Mouse (Mus musculus) left cerebral cortex, adult 18-20 months (tissue): ENCODE results near the gene Rnls. TPM values are rescaled to one million over a fixed set of nuclear protein-coding genes. Genes with fewer than 3 reads are reported as not detected.

Source experiments
- DNase-seq, 2 experiments: peaks; one replicate each; pipeline ENCODE4 v3.0.0; 2021 to 2022; ENCODE audit warnings: low spot score in 2 of 2, mixed read lengths in 1 of 2
- total RNA-seq, 2 experiments: library from RNA; stranded (reverse); gene quantifications; 2 replicates each; pipeline ENCODE4 v1.2.3; 2021

Gene Rnls
- total RNA-seq, 2 experiments from 2014 or later: 1.1 to 1.9 TPM

GRCm38 (mm10) chr19:33264224-33264993 is 127.7 kb downstream of the Rnls start:
- no peak for DNase-seq

- DNase-seq: no peak
Observed at GRCm38 (mm10) chr19:33262421-33262820, 129.7 kb downstream of the Rnls start.

DNA sequence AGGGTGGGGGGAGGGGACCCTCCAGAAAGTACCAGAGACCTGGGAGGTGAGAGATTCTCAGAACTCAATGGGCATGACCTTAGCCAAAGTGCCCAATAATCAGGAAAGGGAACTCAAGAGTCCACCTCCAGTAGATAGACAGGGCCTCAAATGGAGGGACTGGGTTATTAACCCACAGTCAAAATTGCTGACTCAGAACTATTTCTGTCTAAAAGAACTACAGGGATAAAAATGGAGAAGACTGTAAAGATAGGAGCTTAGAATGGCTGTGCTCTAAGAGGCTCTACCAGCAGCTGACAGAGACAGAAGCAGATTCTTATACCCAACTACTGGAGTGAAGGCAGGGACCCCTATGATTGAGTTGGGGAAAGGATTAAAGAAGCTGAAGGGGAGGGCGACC is 132.9 kb downstream of the Rnls start:
- no peak for DNase-seq

- DNase-seq: peak in 1 of 2 experiments; percentile 19
Observed at GRCm38 (mm10) chr19:33253893-33254292, 138.2 kb downstream of the Rnls start.

- peak; percentile 62 to 67 for DNase-seq
Observed at GRCm38 (mm10) chr19:33252226-33252625, 139.9 kb downstream of the Rnls start.

- DNase-seq: no peak
Observed at GRCm38 (mm10) chr19:33244196-33244595, 147.9 kb downstream of the Rnls start.

DNA sequence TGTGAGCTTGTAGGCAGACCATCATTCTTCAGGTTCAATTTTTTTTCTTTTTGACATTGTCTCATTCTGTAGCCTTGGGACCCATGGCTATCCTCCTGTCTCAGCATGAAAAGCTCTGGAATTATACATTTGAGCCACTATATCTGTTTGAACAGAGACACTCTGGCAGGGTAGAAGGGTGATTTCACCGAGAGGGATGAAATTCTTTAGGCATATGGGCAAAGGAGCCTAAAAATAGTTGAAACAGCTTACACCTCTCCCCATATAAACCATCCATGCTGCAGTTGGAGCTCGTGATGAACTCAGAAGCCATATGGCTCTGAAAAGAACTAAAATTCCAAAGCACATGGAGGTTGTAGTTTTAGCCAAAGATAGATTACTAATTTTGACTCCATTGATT is 151.7 kb downstream of the Rnls start:
- DNase-seq: peak; percentile 33 to 37

DNA sequence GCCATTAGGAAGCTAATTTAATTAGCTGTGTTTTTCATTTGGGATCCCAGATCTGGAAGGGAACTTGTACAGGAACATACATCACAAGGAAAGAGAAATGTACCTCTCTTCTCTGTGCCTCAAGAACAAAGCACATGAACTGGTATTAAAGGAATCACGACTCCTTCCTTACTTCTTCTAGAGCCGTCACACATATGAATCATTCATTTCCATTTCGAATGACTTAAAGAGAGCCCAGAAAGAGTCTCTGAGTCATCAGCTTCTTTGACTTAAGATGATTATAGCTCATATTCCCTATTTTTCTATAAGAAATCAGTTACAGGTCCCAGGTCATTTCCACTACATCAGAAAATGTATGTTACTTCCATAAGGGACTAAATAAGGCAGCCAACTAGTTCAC is 159.2 kb downstream of the Rnls start:
- no peak for DNase-seq

DNA sequence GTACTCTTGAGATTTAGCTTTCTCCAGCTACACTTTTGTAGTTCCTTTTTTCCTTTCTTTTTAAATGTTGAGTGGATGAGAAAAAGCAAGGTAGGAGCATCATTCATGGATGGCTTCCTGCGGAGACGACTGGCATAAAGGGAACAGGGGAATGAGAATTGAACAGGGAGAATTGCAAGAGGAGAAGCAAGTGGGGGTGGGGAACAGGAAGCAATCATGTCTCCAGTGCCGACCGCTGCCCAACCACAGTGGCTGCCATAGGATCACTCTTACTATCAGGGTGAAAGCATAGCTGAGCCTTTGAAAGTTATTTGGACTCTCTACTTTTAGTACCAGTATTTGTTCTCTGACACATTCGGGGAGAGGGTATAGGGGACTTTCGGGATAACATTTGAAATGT is 160.8 kb downstream of the Rnls start:
- DNase-seq: no peak

- peak; percentile 58 to 72 for DNase-seq
Observed at GRCm38 (mm10) chr19:33227004-33227403, 165.1 kb downstream of the Rnls start.

DNA sequence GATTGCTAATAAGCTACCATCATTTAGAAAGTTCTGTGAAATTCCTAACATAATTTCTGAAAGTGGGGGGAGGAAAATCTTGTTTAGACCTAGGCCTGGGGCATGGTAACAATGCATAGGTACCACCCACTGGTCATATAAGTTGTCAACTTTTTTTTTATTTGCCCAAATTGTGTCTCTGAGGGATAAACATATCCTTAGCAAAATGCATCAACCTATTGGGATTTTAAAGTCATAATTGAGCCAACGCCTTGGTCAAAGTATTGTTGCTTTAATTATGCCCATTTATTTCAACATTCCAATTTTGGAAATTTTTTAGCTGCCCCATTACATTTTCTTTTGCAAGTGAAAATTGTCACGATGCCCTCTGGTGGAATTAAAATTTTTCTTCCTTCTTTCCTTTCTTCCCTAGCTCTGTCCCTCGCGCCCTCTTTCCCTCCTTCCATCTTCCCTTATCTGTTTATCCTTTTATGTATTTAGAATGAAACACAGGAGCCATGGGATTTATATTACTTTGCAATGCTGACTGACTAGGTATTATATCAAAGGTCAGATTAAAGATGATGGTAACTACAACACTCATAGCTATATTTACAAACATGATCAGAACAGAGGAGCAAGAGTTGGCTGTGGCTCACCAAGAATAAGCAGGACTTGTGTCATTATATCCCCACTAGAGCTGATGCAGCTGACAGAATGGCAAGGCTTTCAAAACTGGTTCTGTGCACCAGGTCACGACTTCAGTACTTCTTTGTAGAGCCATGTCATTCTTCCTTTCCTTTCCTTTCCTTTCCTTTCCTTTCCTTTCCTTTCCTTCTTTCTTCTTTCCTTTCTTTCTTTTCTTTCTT is 166.0 kb downstream of the Rnls start:
- no peak for DNase-seq

DNA sequence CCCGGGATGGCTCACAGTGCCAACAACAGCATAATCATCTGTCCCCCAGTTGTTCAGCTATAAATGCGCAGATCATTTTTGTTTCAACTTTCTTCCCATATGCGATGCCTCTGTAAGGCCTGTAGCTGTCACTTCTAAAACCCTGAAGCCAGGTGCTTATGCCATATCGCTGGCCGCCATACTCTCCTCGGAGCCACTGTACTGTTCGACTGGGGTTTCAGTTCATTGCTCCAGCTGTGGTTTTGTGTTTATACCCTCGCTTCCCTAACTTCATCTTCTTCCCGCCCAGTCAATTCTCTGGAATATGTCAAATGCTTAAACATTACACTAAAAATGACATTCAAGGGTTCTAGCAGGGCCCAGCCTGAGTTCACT is 167.1 kb downstream of the Rnls start:
- DNase-seq: no peak

DNA sequence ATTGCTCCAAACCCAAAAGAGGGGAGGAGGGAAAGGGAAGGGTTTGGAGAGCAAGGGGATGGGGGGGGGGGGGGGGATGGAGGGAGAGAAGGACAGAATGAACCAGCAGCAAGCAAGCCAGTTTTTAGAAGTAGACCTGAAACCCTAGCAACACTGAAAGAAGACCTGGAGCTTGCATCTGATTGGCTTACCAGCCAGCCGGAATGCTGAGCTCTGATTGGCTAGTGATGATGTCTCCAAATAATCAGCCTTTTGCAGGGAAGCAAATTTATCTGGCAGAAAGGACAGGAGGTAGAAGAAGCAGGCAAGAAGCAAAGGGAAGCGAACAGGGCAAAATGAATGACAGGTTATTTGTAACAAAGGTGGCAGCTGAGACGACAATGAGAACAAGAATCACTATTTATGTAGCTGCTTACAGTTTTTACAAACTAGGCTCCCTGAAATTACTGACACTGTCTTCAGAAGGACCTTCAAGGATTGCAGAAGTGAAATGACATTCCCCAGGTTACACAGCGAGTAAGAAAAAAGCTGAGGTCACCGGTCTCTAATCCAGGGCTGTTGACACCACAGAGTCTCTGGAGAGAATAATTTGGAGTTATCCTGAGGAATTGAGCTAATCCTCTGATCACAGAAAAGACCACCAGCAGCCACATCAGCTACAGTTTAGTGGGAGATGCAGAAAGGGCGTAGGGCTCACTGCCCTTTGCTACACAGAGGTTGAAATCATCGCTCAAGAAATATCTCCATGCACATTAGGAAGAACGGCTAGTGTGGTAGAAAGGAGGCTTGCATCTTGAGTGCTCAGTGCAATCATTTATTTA is 167.7 kb downstream of the Rnls start:
- peak; percentile 72 to 81 for DNase-seq

- no peak for DNase-seq
Observed at GRCm38 (mm10) chr19:33223766-33224165, 168.3 kb downstream of the Rnls start.

- DNase-seq: no peak
Observed at GRCm38 (mm10) chr19:33223276-33223675, 168.8 kb downstream of the Rnls start.

- DNase-seq: no peak
Observed at GRCm38 (mm10) chr19:33222595-33223223, 169.4 kb downstream of the Rnls start.

DNA sequence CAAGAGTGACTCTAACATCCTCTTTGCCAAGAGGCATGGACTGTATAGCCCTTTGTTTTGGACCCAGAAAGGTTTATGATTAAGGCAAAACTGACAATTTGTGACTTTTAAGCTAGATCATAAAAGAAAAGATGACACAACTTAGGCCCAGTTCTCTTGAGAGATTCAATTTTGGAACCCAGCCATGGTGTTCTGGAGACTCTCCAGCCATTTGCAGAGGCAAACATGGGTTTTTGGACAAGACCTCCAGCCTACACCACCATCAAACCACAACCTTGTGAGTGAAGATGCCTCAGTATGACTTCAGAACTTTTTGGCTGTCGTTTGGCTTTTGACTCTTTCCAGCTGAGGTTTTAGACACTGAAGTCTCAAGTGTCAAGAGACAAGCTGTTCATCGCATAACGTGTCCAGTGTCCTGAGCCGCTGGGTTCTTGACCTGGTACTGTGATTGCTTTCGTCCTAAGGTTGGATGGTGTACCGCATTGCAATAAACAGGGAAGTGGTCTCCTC is 174.2 kb downstream of the Rnls start:
- DNase-seq: no peak

GRCm38 (mm10) chr19:33209709-33210108 is 182.4 kb downstream of the Rnls start:
- no peak for DNase-seq

- DNase-seq: no peak
Observed at GRCm38 (mm10) chr19:33207991-33208390, 184.1 kb downstream of the Rnls start.

DNA sequence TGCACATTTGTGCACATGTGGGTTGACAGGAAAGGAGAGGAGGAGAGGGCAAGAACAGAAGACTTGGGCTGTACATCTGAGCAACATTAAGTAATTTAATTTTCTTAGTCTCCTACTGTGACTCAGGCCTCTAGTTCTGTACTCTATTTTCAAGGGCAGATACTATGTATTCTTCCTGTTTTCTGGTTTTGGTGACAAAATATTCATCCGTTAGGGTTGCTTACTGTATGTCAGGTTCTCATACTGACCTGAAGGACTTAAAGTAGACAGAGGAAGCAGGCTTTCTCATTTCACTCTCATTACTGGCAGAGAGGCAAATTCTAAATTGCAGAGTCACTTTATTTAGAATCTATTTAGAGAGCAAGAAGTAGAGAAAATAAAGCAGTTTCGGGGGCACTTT is 186.7 kb downstream of the Rnls start:
- no peak for DNase-seq

GRCm38 (mm10) chr19:33202422-33202821 is 189.7 kb downstream of the Rnls start:
- no peak for DNase-seq
